Mouse (Mus musculus) kidney, adult 2 months (tissue): ENCODE data around the gene Ube2g2.

ENCODE experiments used
- CTCF ChIP-seq: fragments of 200-500 bp; conservative IDR thresholded peaks from 2 replicates; pipeline ENCODE4 v1.5.1; 2011; ENCODE audit warnings: low read depth, mild to moderate bottlenecking, control low read depth, low read length, moderate library complexity, mixed read lengths; ENCODE audit not compliant: insufficient read depth, insufficient read length
- POLR2A ChIP-seq: fragments of 200-500 bp; IDR thresholded peaks from one replicate; pipeline ENCODE4 v1.6.1; 2011; ENCODE audit warnings: low read depth, low read length, control low read depth

GRCm38 (mm10) chr10:77581408-77582284 is 40.4 kb upstream of the Ube2g2 start, which contains the start of gene Pttg1ip:
- TF ChIP-seq CTCF (no peak), POLR2A (peak; percentile 91)
